Mouse (Mus musculus): ENCODE results near the gene Myom1.

- TF ChIP-seq CTCF (IDR thresholded peaks at IDR 0.05; ENCODE audit: extremely low read depth, insufficient read depth, insufficient read length, insufficient replicate concordance) (no peak), POLR2A (IDR thresholded peaks at IDR 0.05; ENCODE audit: low read depth, low read length) (no peak)
These were observed 133.4 kb downstream of the Myom1 start for GRCm38 (mm10) chr17:71135866-71136265.

Measured in spleen, adult 2 months (tissue).